Mouse (Mus musculus) testis, adult 2 months (tissue): ENCODE results near the gene Ahnak2. TPM values are rescaled to one million over a fixed set of nuclear protein-coding genes. Genes with fewer than 3 reads are reported as not detected.

Experiments used
- H3K27ac ChIP-seq: fragments of 200-500 bp; 2 replicates; pipeline ENCODE4 v1.5.1; 2012; ENCODE audit warnings: low read depth, low read length; ENCODE audit not compliant: control insufficient read depth, insufficient read depth
- H3K27me3 ChIP-seq: fragments of 200-500 bp; 2 replicates; pipeline ENCODE4 v1.6.1; 2012; ENCODE audit warnings: mild to moderate bottlenecking, low read length, moderate library complexity; ENCODE audit not compliant: control insufficient read depth, insufficient read depth
- H3K36me3 ChIP-seq: fragments of 200-500 bp; 2 replicates; pipeline ENCODE4 v1.6.1; 2012; ENCODE audit warnings: mild to moderate bottlenecking, low read length; ENCODE audit not compliant: control insufficient read depth, insufficient read depth
- H3K4me1 ChIP-seq: fragments of 200-500 bp; 2 replicates; pipeline ENCODE4 v1.6.1; 2012; ENCODE audit warnings: low read length; ENCODE audit not compliant: control insufficient read depth, insufficient read depth
- H3K4me3 ChIP-seq: fragments of 200-500 bp; 2 replicates; pipeline ENCODE4 v1.5.1; 2012; ENCODE audit warnings: low read depth, mild to moderate bottlenecking, low read length, moderate library complexity, mixed read lengths; ENCODE audit not compliant: control insufficient read depth
- CTCF ChIP-seq: fragments of 200-500 bp; IDR thresholded peaks from 2 replicates; pipeline ENCODE4 v1.5.1; 2012; ENCODE audit warnings: low read depth, mild to moderate bottlenecking, inconsistent platforms, low read length, moderate library complexity; ENCODE audit not compliant: control insufficient read depth, insufficient read depth, insufficient replicate concordance
- POLR2A ChIP-seq: fragments of 200-500 bp; IDR thresholded peaks from 2 replicates; pipeline ENCODE4 v1.6.1; 2012; ENCODE audit warnings: low read depth, mild to moderate bottlenecking, inconsistent platforms, low read length, moderate library complexity; ENCODE audit not compliant: control insufficient read depth
- polyA plus RNA-seq: library from polyadenylated mRNA; depleted of rRNA; stranded (reverse); fragments of >200 nt; gene quantifications from 2 replicates; pipeline ENCODE4 v1.2.3, GENCODE M21; 2012

The Ahnak2 gene
- polyA plus RNA-seq, 1 experiment: 1.2 TPM

DNA sequence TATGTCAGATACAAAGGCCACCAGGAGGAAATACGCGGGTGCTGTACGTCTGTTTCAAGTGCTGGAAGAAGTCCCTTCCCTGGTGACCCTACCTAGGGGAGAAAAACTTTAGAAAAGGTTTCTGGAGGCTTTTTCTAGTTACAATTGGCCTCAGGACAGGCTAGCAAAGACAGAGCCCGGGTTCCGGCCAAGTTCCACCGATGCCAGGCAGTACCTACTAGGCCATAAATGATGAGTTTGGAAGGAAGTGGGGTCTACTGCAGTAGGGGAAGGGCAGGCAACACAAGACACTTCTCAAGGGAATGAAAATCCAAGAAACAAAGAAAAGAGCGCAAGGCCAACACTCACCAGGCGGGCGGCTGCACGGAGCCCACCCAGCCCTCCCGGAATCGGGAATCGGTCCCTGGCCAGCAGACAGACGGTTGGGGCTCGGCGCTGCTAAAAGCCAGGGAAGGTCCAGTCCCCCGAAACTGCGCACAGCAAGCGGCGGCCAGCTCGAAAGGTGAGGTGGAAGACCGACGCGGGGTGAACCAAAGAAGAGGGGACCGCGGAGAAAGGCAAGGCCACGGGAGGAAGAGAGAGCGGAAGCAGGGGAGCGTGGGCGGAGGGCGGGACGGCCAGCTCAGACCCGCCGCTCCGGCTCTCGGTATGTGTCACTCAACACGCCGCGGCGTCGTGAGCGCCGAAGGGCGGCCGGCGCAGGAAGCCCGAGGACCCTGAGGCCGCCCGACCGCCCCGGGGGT, 26.2 kb upstream of the Ahnak2 start:
- H3K27me3 ChIP-seq: no peaks in the 10 kb centered on the region
- peaks cover 2% of the 10 kb centered on the region for H3K36me3 ChIP-seq
- peaks cover 2% of the 10 kb centered on the region; the same call in 1 of the 2 replicates for H3K4me1 ChIP-seq

GRCm38 (mm10) chr12:112825901-112826300, 23.4 kb upstream of the Ahnak2 start:
- H3K4me1 ChIP-seq: peaks cover 7% of the 10 kb centered on the region
- H3K4me3 ChIP-seq: no peak overlapping the region
- no peak overlapping the region for H3K27ac ChIP-seq
- no peak for TF ChIP-seq POLR2A
- TF ChIP-seq CTCF: no peak
- no peaks in the 10 kb centered on the region for H3K27me3 ChIP-seq
- peaks cover 7% of the 10 kb centered on the region for H3K36me3 ChIP-seq

More for the DNA sequence above, 26.2 kb upstream of the Ahnak2 start:
- 0 out of 2 replicates have a peak, but pooled peaks have one; percentile 57 for TF ChIP-seq POLR2A
- TF ChIP-seq CTCF: no peak
- Histone ChIP-seq H3K4me3 (peak overlapping the region; percentile 99), H3K27ac (peak overlapping the region; percentile 99)

DNA sequence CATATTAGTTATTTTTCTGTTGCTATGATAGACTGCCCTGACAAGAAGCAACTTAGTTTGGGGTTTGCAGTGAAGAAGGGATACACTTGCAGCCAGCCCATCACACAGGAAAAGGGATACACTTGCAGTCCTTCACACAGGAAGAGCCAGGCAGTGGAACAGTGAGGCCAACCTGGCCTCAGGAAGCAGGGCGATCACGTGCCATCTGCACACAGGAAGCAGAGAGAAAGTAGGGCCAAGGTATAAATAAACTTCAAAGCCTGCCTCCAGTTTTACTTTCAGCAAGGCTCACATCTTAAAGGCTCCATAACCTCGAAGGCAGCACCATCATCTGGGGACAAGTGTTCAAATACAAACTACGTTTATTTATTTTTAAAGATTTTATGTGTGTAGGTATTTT, 20.8 kb upstream of the Ahnak2 start:
- TF ChIP-seq CTCF: no peak
- no peak for TF ChIP-seq POLR2A
- Histone ChIP-seq H3K27me3 (no peaks in the 10 kb centered on the region), H3K4me3 (no peak overlapping the region), H3K36me3 (peaks cover 7% of the 10 kb centered on the region), H3K4me1 (peaks cover 7% of the 10 kb centered on the region), H3K27ac (no peak overlapping the region)

- H3K27ac ChIP-seq: no peak overlapping the region
- TF ChIP-seq POLR2A: no peak
- TF ChIP-seq CTCF: no peak
Measured at GRCm38 (mm10) chr12:112822676-112823075, 20.2 kb upstream of the Ahnak2 start.

GRCm38 (mm10) chr12:112821974-112822373, 19.5 kb upstream of the Ahnak2 start:
- Histone ChIP-seq H3K4me3 (no peak overlapping the region), H3K27me3 (no peaks in the 10 kb centered on the region), H3K4me1 (peaks cover 4% of the 10 kb centered on the region), H3K36me3 (peaks cover 7% of the 10 kb centered on the region), H3K27ac (no peak overlapping the region)
- no peak for TF ChIP-seq CTCF
- TF ChIP-seq POLR2A: no peak

More at GRCm38 (mm10) chr12:112822676-112823075, 20.2 kb upstream of the Ahnak2 start:
- Histone ChIP-seq H3K4me3 (no peak overlapping the region), H3K27me3 (no peaks in the 10 kb centered on the region), H3K4me1 (peaks cover 4% of the 10 kb centered on the region), H3K36me3 (peaks cover 7% of the 10 kb centered on the region)

- Histone ChIP-seq H3K27ac (no peak overlapping the region), H3K4me1 (peaks cover 4% of the 10 kb centered on the region), H3K36me3 (peaks cover 7% of the 10 kb centered on the region), H3K27me3 (no peaks in the 10 kb centered on the region), H3K4me3 (no peak overlapping the region)
- no peak for TF ChIP-seq CTCF
- no peak for TF ChIP-seq POLR2A
Measured at GRCm38 (mm10) chr12:112821216-112821615, 18.8 kb upstream of the Ahnak2 start.

DNA sequence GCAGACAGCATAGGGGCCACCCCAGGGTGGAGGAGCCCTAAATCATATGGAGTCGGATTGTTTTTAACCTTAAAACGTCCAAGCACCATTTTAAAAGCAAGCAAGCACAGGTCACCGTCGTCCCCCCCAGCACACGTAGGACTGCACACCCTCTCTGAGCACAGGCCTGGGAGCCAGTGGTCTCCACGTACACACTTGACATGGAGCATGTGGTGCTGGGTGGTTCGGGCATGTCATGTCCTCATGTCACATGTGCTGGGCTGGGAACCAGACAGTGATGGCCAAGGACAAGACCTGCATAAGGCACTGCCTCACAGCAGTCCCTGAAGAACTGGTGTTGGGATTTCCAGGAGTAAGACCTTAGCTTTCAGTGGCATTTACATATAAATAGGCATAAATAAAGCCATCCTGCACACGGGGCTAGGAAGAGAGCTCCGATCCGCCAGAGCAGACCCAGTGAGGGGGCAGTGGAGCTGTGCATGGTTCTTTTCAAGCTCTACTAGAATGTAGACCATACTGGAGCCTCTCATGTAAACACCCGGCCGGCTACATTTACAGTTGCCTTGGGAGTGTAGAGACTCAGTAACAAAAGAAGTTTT, 18.0 kb upstream of the Ahnak2 start:
- Histone ChIP-seq H3K27ac (no peak overlapping the region), H3K4me1 (peaks cover 4% of the 10 kb centered on the region), H3K36me3 (peaks cover 7% of the 10 kb centered on the region), H3K4me3 (no peak overlapping the region), H3K27me3 (no peaks in the 10 kb centered on the region)
- TF ChIP-seq CTCF: no peak
- TF ChIP-seq POLR2A: no peak
